Mouse (Mus musculus): ENCODE data around the gene Plg. TPM values are rescaled to one million over a fixed set of nuclear protein-coding genes. Genes with fewer than 3 reads are reported as not detected.

The Plg gene
- not detected for total RNA-seq (2023)

GRCm38 (mm10) chr17:12377981-12378705, at the start of gene Plg:
Plg (plus strand) TSS chr17:12378608.

Other genes starting within 250 kb of the Plg start
- 54.4 TPM for gene Map3k4, start 59.8 kb upstream of the Plg start, total RNA-seq (2023)
- gene Slc22a3, start 129.1 kb downstream of the Plg start, total RNA-seq (2023): 0.41 TPM
- gene Slc22a2, start 205.5 kb downstream of the Plg start, total RNA-seq (2023): not detected